Mouse (Mus musculus) heart, adult 2 months (tissue): ENCODE data around the gene Rad51d.

Source experiments
- CTCF ChIP-seq: fragments of 200-600 bp; IDR thresholded peaks from 2 replicates; pipeline ENCODE4 v1.8.1; 2022; ENCODE audit warnings: antibody characterized with exemption, mild to moderate bottlenecking, moderate library complexity
- EP300 ChIP-seq: fragments of 200-500 bp; IDR thresholded peaks from 2 replicates; pipeline ENCODE4 v1.6.1; 2011; ENCODE audit warnings: low read depth, low read length, control low read depth; ENCODE audit not compliant: insufficient read depth
- POLR2A ChIP-seq: fragments of 200-500 bp; IDR thresholded peaks from 2 replicates; pipeline ENCODE4 v1.6.1; 2011; ENCODE audit warnings: mild to moderate bottlenecking, low read depth, low read length, control low read depth; ENCODE audit not compliant: insufficient read depth

- TF ChIP-seq CTCF, result no peak
- TF ChIP-seq POLR2A, result no peak
- TF ChIP-seq EP300, result no peak
These were observed 38.7 kb upstream of the Rad51d start for GRCm38 (mm10) chr11:82928897-82929632.
